Mouse (Mus musculus) cerebellum, adult 8-10 months (tissue): ENCODE measurements around the gene Clec9a.

Experiments used
- DNase-seq: peaks from one replicate; pipeline ENCODE4 v3.0.0; 2022

Clec9a gene

DNA sequence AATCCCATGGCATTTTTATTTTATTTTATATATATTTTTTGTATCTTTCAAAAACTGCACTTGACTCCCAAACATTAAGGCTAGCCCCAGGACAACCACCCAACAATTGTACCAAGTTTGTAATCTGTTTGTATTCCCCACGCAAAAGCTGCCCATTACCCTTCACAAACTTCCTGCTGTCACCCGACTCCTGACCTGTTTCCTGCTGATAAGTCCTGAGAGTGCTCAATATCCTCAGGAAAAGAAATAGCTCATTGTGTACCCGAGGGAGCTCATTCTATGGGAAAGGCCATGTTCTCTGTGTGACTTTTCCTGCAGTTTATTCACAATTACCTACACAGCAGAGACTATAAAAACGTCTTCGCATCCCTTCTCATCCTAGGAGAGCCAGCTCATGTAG, 17.1 kb downstream of the Clec9a start:
- no peak for DNase-seq

DNA sequence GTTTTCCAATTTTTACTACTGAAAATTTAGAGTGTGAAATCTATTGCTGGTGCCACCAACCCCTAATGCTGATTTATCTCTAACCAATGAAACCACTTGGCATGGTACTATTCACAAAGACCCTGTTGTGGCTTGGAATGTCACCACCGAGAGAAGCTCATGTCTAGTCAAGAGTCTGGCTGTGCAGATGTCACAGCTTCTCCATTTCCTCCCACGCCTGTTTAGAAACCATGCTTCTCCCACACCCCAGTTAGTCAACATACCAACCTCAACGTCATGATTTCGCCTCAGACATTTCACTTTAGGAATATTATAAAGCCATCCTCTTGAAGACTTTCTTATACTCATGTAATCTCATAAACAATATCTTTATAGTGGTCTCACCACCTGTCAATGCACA, 18.6 kb downstream of the Clec9a start:
- DNase-seq = no peak

DNA sequence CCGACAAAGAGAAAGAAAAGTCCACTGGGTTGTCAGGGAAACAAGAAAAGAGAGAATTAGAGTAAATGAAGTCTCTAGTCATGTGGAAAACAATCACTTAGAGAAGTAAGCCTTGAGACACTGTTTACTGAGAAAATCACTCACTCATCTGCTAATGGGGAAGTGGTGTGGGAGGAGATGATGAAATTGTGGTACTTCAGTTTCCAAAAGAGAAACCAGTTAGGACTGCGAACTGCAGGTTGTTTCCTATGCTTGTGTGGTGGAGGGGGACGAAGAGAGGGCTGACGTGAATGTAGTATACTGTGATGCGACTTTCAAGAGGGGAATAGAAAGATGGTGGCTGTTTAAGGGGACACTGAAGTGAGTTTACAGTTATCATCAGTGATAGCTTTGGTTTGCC, 25.6 kb downstream of the Clec9a start:
- no peak for DNase-seq

DNA sequence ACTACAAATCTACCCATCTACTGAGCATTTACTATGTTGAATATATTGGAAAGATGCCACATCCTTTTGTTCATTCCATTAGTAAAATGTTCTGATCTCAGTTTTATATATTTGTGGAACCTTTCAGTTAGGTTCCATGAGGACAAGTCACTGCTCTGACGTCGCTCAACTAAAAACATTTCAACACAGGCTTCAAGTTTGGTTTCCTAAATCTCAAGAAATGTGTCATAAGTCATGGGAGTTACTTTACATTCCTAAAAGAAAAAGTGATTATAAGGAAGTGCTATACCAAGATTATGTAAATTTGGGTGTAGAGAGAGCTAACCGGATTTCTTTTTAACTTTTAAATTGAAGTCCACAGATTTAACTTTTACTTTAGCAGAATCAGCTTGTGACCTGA, 27.4 kb downstream of the Clec9a start:
- no peak for DNase-seq

DNA sequence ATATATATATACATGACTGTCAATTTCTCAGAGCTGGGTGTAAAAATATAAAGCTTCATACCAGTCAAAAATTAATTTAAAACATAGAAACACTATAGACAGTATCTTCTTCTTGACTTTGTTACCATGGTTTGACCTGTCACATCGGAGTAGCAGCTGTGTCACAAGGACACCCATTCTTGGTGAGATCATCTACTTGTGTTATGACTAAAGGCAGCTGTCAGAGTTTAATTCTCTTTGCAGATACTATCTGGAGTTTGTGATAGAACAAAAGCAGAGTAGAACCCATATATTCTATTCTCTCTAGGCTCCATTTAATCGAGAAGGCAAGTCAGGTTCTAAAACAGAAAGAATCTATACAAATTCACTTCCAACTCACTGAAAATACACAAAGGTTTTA, 29.4 kb downstream of the Clec9a start:
- DNase-seq = no peak

DNA sequence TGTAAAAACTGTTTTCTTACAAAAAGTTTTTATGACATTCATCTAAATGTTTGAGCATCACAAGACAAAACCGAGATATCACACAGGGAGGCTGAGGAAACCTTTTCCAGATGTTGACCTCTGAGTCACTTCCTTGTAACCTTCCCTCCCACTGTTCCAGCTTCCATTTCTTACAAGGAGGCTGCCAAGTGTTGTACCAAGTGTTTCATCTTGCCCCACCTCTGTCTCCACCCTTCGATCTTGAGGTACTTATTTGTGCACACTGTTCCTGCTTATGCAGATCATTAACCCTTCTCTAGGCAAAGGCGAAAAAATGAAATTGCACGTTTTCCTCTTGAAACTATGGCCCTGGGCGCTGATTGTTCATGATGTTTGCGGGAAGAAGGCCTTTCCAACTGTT, 41.1 kb downstream of the Clec9a start:
- DNase-seq = no peak

DNA sequence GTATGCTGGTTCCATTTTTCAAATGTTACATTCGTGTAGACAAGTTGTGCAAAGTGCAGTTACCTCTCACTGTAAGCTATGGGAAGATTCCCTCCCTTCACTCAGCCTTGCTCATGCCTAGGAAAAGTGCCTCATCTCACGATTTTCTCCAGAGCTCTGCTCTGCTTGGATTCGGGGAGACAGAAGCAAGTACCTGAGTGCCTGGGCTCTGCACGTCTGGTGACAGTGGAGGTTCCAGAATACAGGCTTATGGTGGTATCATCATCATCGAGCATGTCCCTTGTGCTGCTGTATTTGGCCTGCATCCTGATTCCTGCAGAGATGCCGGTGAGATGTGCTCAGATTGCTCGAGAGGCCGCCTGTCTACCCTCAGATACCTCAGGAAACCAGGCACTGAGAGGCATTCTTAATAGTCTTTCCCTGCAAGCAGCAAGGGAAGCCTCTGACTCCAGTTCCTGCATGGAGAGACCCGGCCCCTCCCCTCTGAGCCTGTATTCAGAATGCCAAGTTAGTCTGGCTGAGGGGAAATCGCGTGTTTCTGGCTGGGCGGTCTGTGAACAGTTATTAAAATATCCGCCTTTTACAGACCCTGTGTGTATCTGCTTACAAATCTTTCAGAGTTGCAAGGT, 42.9 kb downstream of the Clec9a start, which contains the start of gene Clec1a:
TSS of gene Clec1a (minus strand) at position 590 of the 629 bp plus-strand sequence.
- DNase-seq = no peak

DNA sequence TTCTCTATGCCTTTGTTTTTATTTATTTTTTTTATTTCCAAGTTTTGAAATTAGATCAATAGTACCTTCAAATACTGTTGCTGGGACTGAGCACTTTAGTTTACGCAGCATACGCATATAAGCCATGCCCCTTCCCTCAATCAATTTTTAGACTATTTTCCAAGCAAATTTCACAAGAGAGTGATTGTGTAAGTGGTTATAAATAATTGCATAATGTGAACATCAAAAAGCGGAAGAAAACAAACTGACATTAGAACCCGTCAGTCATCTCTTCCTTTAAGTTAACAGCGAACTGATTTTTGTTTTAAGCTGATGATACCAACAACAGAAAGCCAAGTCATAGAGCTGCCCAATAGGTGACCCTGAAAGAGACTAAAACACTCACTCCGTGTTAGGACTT, 62.7 kb downstream of the Clec9a start:
- DNase-seq = no peak

DNA sequence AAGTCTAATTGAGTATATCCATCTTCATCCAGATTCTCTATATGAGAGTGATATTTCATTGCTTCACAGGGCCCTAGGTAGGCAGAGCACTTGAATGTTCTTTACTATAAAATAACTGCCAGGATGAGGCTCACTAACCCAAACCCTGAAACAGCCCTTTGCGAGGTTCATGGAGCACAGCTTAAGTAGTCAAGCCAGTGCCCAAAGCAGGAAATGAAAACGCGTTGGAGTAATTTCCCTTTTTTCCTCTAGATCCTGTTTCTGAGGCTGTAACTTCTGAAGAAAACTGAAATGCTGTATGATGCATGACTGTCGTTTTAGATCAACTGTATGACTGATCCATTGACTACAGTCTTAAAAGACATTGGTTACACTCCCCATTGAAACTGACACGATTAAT, 64.0 kb downstream of the Clec9a start:
- no peak for DNase-seq
